Mouse (Mus musculus) liver, embryonic 13.5 days (tissue): Measurements from ENCODE around the gene Unk. TPM values are rescaled to one million over a fixed set of nuclear protein-coding genes. Genes with fewer than 3 reads are reported as not detected.

Experiments used
- ATAC-seq: fragments of 200-750 bp; cut with Nextera tagmentation; 2 replicates; pipeline ENCODE4 v1.8.0; 2017; ENCODE audit warnings: low read depth, mild to moderate bottlenecking, moderate number of reproducible peaks, moderate library complexity
- DNase-seq: peaks from one replicate; pipeline ENCODE4 v3.0.0; 2022
- H3K27ac ChIP-seq: fragments of 300-500 bp; sonication (generic); 2 replicates; pipeline ENCODE4 v1.5.1; 2015; ENCODE audit warnings: moderate library complexity, mild to moderate bottlenecking, inconsistent platforms
- H3K27me3 ChIP-seq: fragments of 300-500 bp; sonication (generic); 2 replicates; pipeline ENCODE4 v1.6.1; 2015; ENCODE audit warnings: mild to moderate bottlenecking, inconsistent platforms
- H3K36me3 ChIP-seq: fragments of 300-500 bp; sonication (generic); 2 replicates; pipeline ENCODE4 v1.6.1; 2015; ENCODE audit warnings: mild to moderate bottlenecking, inconsistent platforms
- H3K4me1 ChIP-seq: fragments of 300-500 bp; sonication (generic); replicated peaks from 2 replicates; pipeline ENCODE4 v1.6.1; 2015; ENCODE audit warnings: inconsistent platforms
- H3K4me2 ChIP-seq: fragments of 300-500 bp; sonication (generic); 2 replicates; pipeline ENCODE4 v1.6.1; 2015; ENCODE audit warnings: inconsistent platforms, mild to moderate bottlenecking, moderate library complexity
- H3K4me3 ChIP-seq: fragments of 300-500 bp; sonication (generic); replicated peaks from 2 replicates; pipeline ENCODE4 v1.5.1; 2015; ENCODE audit warnings: mild to moderate bottlenecking, inconsistent platforms
- H3K9ac ChIP-seq: fragments of 300-500 bp; sonication (generic); 2 replicates; pipeline ENCODE4 v1.6.1; 2015; ENCODE audit warnings: mild to moderate bottlenecking, inconsistent platforms
- H3K9me3 ChIP-seq: fragments of 300-500 bp; sonication (generic); replicated peaks from 2 replicates; pipeline ENCODE4 v1.6.1; 2016; ENCODE audit warnings: inconsistent platforms
- WGBS: fragments of 180-500 bp; shearing (Covaris S2); methylation state at CpG from one replicate; pipeline ENCODE4 v1.1.7; 2015; ENCODE audit not compliant: insufficient replicate concordance; 5-methylcytosine and 5-hydroxymethylcytosine counted together
- polyA plus RNA-seq: library from polyadenylated mRNA; unstranded; fragments of >200 nt; fragmentation: Nextera tagmentation; extraction: Ambion mirVana; gene quantifications from 2 replicates; pipeline ENCODE4 v1.2.1, GENCODE M21; 2015

Gene Unk
- polyA plus RNA-seq, 1 experiment from 2014 or later: 9.8 TPM

GRCm38 (mm10) chr11:116104006-116104646, 74.0 kb downstream of the Unk start:
- no peak overlapping the region for H3K4me3 ChIP-seq
- no peaks in the 10 kb centered on the region for H3K9me3 ChIP-seq
- H3K4me1 ChIP-seq: peaks cover 98% of the 10 kb centered on the region
- ATAC-seq (peak; percentile 47; the same call in 1 of the 2 replicates), DNase-seq (no peak)
- H3K9ac ChIP-seq: 0 out of 2 replicates have a peak overlapping the region, but pooled peaks have one; percentile 3
- H3K4me2 ChIP-seq: no peak overlapping the region
- H3K36me3 ChIP-seq: no peaks in the 10 kb centered on the region
- WGBS: 38% methylated on average over 14 of the region's 14 CpGs
- H3K27me3 ChIP-seq: peaks cover 37% of the 10 kb centered on the region
- H3K27ac ChIP-seq: peak overlapping the region; percentile 37; the same call in 1 of the 2 replicates

GRCm38 (mm10) chr11:116105065-116105464, 74.9 kb downstream of the Unk start:
- Histone ChIP-seq H3K4me1 (peaks cover 98% of the 10 kb centered on the region), H3K9me3 (no peaks in the 10 kb centered on the region), H3K27me3 (peaks cover 47% of the 10 kb centered on the region), H3K4me2 (no peak overlapping the region), H3K27ac (no peak overlapping the region), H3K36me3 (no peaks in the 10 kb centered on the region), H3K4me3 (no peak overlapping the region), H3K9ac (no peak overlapping the region)
- no peak for ATAC-seq
- 54% methylated on average over 2 of the region's 2 CpGs for WGBS
- DNase-seq: no peak

GRCm38 (mm10) chr11:116106154-116106962, 76.2 kb downstream of the Unk start:
- H3K4me3 ChIP-seq: 0 out of 2 replicates have a peak overlapping the region, but pooled peaks have one; percentile 10
- no peak for ATAC-seq

GRCm38 (mm10) chr11:116106963-116107776, 77.0 kb downstream of the Unk start:
- H3K4me1 ChIP-seq: peaks cover 82% of the 10 kb centered on the region
- peaks cover 68% of the 10 kb centered on the region for H3K27me3 ChIP-seq
- no peaks in the 10 kb centered on the region for H3K36me3 ChIP-seq
- H3K4me3 ChIP-seq: no peak overlapping the region
- no peaks in the 10 kb centered on the region for H3K9me3 ChIP-seq
- H3K4me2 ChIP-seq: peak overlapping the region; percentile 8; the same call in 1 of the 2 replicates
- DNase-seq (no peak), ATAC-seq (no peak)
- WGBS: 41% methylated on average over 14 of the region's 14 CpGs
- H3K9ac ChIP-seq: no peak overlapping the region
- H3K27ac ChIP-seq: no peak overlapping the region

More at GRCm38 (mm10) chr11:116106154-116106962, 76.2 kb downstream of the Unk start:
- no peaks in the 10 kb centered on the region for H3K9me3 ChIP-seq
- WGBS: 27% methylated on average over 32 of the region's 32 CpGs
- peak; percentile 51 for DNase-seq
- no peak overlapping the region for H3K27ac ChIP-seq
- H3K9ac ChIP-seq: peak overlapping the region; percentile 15; the same call in 1 of the 2 replicates
- peaks cover 60% of the 10 kb centered on the region for H3K27me3 ChIP-seq
- peaks cover 90% of the 10 kb centered on the region for H3K4me1 ChIP-seq
- no peaks in the 10 kb centered on the region for H3K36me3 ChIP-seq
- peak overlapping the region; percentile 40 for H3K4me2 ChIP-seq

GRCm38 (mm10) chr11:116107777-116108285, 77.7 kb downstream of the Unk start:
- ATAC-seq: no peak
- no peak overlapping the region for H3K27ac ChIP-seq

GRCm38 (mm10) chr11:116108464-116109137, 78.5 kb downstream of the Unk start:
- DNase-seq: no peak
- Histone ChIP-seq H3K9ac (no peak overlapping the region), H3K4me3 (peak overlapping the region; percentile 59), H3K9me3 (no peaks in the 10 kb centered on the region), H3K27ac (no peak overlapping the region), H3K27me3 (peaks cover 69% of the 10 kb centered on the region), H3K4me2 (peak overlapping the region; percentile 69), H3K36me3 (no peaks in the 10 kb centered on the region), H3K4me1 (peaks cover 69% of the 10 kb centered on the region)
- no peak for ATAC-seq
- 24% methylated on average over 23 of the region's 23 CpGs for WGBS

More at GRCm38 (mm10) chr11:116107777-116108285, 77.7 kb downstream of the Unk start:
- Histone ChIP-seq H3K9ac (no peak overlapping the region), H3K4me3 (no peak overlapping the region), H3K4me2 (peak overlapping the region; percentile 69), H3K4me1 (peaks cover 77% of the 10 kb centered on the region), H3K27me3 (peaks cover 69% of the 10 kb centered on the region), H3K36me3 (no peaks in the 10 kb centered on the region), H3K9me3 (no peaks in the 10 kb centered on the region)
- WGBS: 55% methylated on average over 19 of the region's 19 CpGs
- DNase-seq: no peak

GRCm38 (mm10) chr11:116109441-116110081, 79.4 kb downstream of the Unk start:
- H3K27ac ChIP-seq: 0 out of 2 replicates have a peak overlapping the region, but pooled peaks have one; percentile 18
- H3K4me2 ChIP-seq: peak overlapping the region; percentile 69
- H3K9me3 ChIP-seq: no peaks in the 10 kb centered on the region
- peak overlapping the region; percentile 62 for H3K9ac ChIP-seq
- H3K27me3 ChIP-seq: peaks cover 69% of the 10 kb centered on the region
- no peaks in the 10 kb centered on the region for H3K36me3 ChIP-seq
- DNase-seq: no peak
- ATAC-seq: peak; percentile 11; the same call in 1 of the 2 replicates
- peaks cover 59% of the 10 kb centered on the region for H3K4me1 ChIP-seq
- WGBS: under 1% methylated on average over 70 of the region's 70 CpGs
- peak overlapping the region; percentile 59 for H3K4me3 ChIP-seq

- peaks cover 54% of the 10 kb centered on the region for H3K4me1 ChIP-seq
- peak overlapping the region; percentile 69 for H3K4me2 ChIP-seq
- WGBS: 3% methylated on average over 30 of the region's 35 CpGs
- peaks cover 69% of the 10 kb centered on the region for H3K27me3 ChIP-seq
- peak overlapping the region; percentile 18 for H3K27ac ChIP-seq
- ATAC-seq: peak; percentile 21; the same call in 1 of the 2 replicates
- no peaks in the 10 kb centered on the region for H3K36me3 ChIP-seq
- H3K4me3 ChIP-seq: peak overlapping the region; percentile 59
- no peak for DNase-seq
- no peaks in the 10 kb centered on the region for H3K9me3 ChIP-seq
- peak overlapping the region; percentile 62 for H3K9ac ChIP-seq
These were observed 80.0 kb downstream of the Unk start for GRCm38 (mm10) chr11:116110131-116110530.

- H3K9ac ChIP-seq: peak overlapping the region; percentile 62
- ATAC-seq: no peak
- peak overlapping the region; percentile 69 for H3K4me2 ChIP-seq
- no peaks in the 10 kb centered on the region for H3K36me3 ChIP-seq
- 23% methylated on average over 10 of the region's 10 CpGs for WGBS
- H3K9me3 ChIP-seq: no peaks in the 10 kb centered on the region
- H3K27me3 ChIP-seq: peaks cover 67% of the 10 kb centered on the region
- peak overlapping the region; percentile 18; the same call in 1 of the 2 replicates for H3K27ac ChIP-seq
- no peak for DNase-seq
- peaks cover 49% of the 10 kb centered on the region for H3K4me1 ChIP-seq
- H3K4me3 ChIP-seq: peak overlapping the region; percentile 59
These were observed 80.4 kb downstream of the Unk start for GRCm38 (mm10) chr11:116110540-116110939.
